In the genomic region with DNA sequence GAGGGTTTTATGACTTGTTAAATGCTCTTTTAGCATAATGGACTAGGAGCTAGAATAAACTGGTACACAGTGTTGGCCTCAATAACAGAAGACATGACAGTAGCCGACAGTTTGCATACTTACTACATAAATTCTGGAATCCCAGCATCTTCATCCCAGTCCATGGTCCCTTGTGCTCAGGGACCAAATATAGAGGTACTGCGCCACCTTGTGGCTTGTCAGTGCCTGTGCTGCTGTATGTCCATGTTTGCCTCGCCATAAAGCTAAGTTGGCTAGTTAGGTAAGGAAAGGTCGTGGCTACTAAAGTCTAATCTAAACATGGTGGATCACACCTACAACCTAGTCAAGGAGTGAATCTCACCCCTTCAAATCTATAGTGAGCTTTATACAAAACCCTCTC, we compare ENCODE assay signal across 8 mouse cellular contexts. TPM values are rescaled to one million over a fixed set of nuclear protein-coding genes. Genes with fewer than 3 reads are reported as not detected.
DNase-seq lines count a peak whose midpoint lies in the region; ATAC-seq and TF ChIP-seq lines count a peak whose summit lies in the region.

No protein-coding gene starts in this region.

- no peaks in the 10 kb centered on the region for H3K27me3 ChIP-seq in heart, embryonic 12.5 days (replicated peaks)
- no peaks in the 10 kb centered on the region for H3K27me3 ChIP-seq in liver, postnatal 0 days (ENCODE audit: insufficient read depth, low read length)
- H3K27me3 ChIP-seq in neural tube, embryonic 14.5 days (ENCODE audit: control insufficient read depth, insufficient read depth, low read length): no peaks in the 10 kb centered on the region

- TF ChIP-seq POLR2A in cortical plate, adult 2 months (IDR thresholded peaks at IDR 0.05; ENCODE audit: extremely low read depth, insufficient read depth, low read length): no peak

- 32% methylated on average over 4 of the region's 4 CpGs for WGBS in heart, embryonic 12.5 days
- 16% methylated on average over 4 of the region's 4 CpGs for WGBS in liver, postnatal 0 days (ENCODE audit: insufficient replicate concordance)
- 33% methylated on average over 4 of the region's 4 CpGs for WGBS in neural tube, embryonic 14.5 days

- TF ChIP-seq CTCF in cortical plate, adult 2 months (IDR thresholded peaks at IDR 0.05; ENCODE audit: extremely low read depth, insufficient read depth, low read length): peak; percentile 96
- TF ChIP-seq CTCF in liver, postnatal 0 days (IDR thresholded peaks at IDR 0.05; ENCODE audit: low read depth): peak; percentile 94

- no peaks in the 10 kb centered on the region for H3K9me3 ChIP-seq in heart, embryonic 12.5 days (replicated peaks)
- no peaks in the 10 kb centered on the region for H3K9me3 ChIP-seq in liver, postnatal 0 days (ENCODE audit: low read length)
- H3K9me3 ChIP-seq in neural tube, embryonic 14.5 days (ENCODE audit: control insufficient read depth, low read length): no peaks in the 10 kb centered on the region

- peak; percentile 65; the same call in 1 of the 2 replicates for ATAC-seq in heart, embryonic 12.5 days (ENCODE audit: insufficient number of reproducible peaks, low FRiP score)
- ATAC-seq in liver, postnatal 0 days: peak; percentile 69
- peak; percentile 31; the same call in 1 of the 2 replicates for ATAC-seq in neural tube, embryonic 14.5 days (ENCODE audit: low read depth)

- peak; percentile 84 for DNase-seq in CD4-positive, CD25-positive, alpha-beta regulatory T cell, adult 2 months (ENCODE audit: low read depth, low spot score)
- DNase-seq in WW6 (ENCODE audit: low read depth, low spot score): peak; percentile 20
- peak; percentile 71 for DNase-seq in kidney, postnatal 14 days
- DNase-seq in liver, postnatal 0 days: peak; percentile 72
- DNase-seq in thymus, postnatal 4 days: peak; percentile 81

- H3K4me1 ChIP-seq in cortical plate, adult 2 months (ENCODE audit: control insufficient read depth, insufficient read depth, low read length): no peaks in the 10 kb centered on the region
- H3K4me1 ChIP-seq in heart, embryonic 12.5 days (replicated peaks): peaks cover 11% of the 10 kb centered on the region; the same call in 1 of the 2 replicates
- H3K4me1 ChIP-seq in liver, postnatal 0 days (ENCODE audit: insufficient read depth): no peaks in the 10 kb centered on the region
- H3K4me1 ChIP-seq in neural tube, embryonic 14.5 days (ENCODE audit: control insufficient read depth, insufficient read depth, low read length): no peaks in the 10 kb centered on the region

- no peak for TF ChIP-seq EP300 in liver, postnatal 0 days (IDR thresholded peaks at IDR 0.05; ENCODE audit: low read depth)

- H3K4me3 ChIP-seq in cortical plate, adult 2 months (ENCODE audit: insufficient read depth, low read length): no peak overlapping the region
- no peak overlapping the region for H3K4me3 ChIP-seq in heart, embryonic 12.5 days
- H3K4me3 ChIP-seq in liver, postnatal 0 days (ENCODE audit: low read depth, low read length): no peak overlapping the region
- H3K4me3 ChIP-seq in neural tube, embryonic 14.5 days (ENCODE audit: low read depth, low read length): no peak overlapping the region

- no peak overlapping the region for H3K4me2 ChIP-seq in heart, embryonic 12.5 days
- no peak overlapping the region for H3K4me2 ChIP-seq in liver, postnatal 0 days (ENCODE audit: low read depth, low read length)
- H3K4me2 ChIP-seq in neural tube, embryonic 14.5 days (ENCODE audit: low read depth, low read length): no peak overlapping the region

- H3K9ac ChIP-seq in heart, embryonic 12.5 days: no peak overlapping the region
- H3K9ac ChIP-seq in liver, postnatal 0 days (replicated peaks): no peak overlapping the region
- H3K9ac ChIP-seq in neural tube, embryonic 14.5 days (replicated peaks; ENCODE audit: low read depth, low read length): no peak overlapping the region

- peaks cover 42% of the 10 kb centered on the region for H3K36me3 ChIP-seq in heart, embryonic 12.5 days
- peaks cover 22% of the 10 kb centered on the region for H3K36me3 ChIP-seq in liver, postnatal 0 days (replicated peaks; ENCODE audit: insufficient read depth, low read length)
- H3K36me3 ChIP-seq in neural tube, embryonic 14.5 days (ENCODE audit: control insufficient read depth, insufficient read depth, low read length): peaks cover 13% of the 10 kb centered on the region; the same call in 1 of the 2 replicates

- H3K27ac ChIP-seq in cortical plate, adult 2 months (ENCODE audit: insufficient read depth, low read length): no peak overlapping the region
- H3K27ac ChIP-seq in heart, embryonic 12.5 days (ENCODE audit: poor library complexity, severe bottlenecking): no peak overlapping the region
- no peak overlapping the region for H3K27ac ChIP-seq in liver, postnatal 0 days (ENCODE audit: low read depth)
- H3K27ac ChIP-seq in neural tube, embryonic 14.5 days (ENCODE audit: low read depth, low read length): no peak overlapping the region

RNA-seq across cellular contexts. Expression of gene Il6st, which starts 45.6 kb away (rescaled TPM):
- 23.5 and 26.8 TPM in 2 replicates for polyA plus RNA-seq in cortical plate, adult 2 months (2012; rRNA removed)
- polyA plus RNA-seq in heart, embryonic 12.5 days (2016; fragmentation: Nextera tagmentation; extraction: Ambion mirVana): 79.3 and 84.2 TPM in 2 replicates
- 7.9 and 11.7 TPM in 2 replicates for polyA plus RNA-seq in liver, postnatal 0 days (2015; fragmentation: Nextera tagmentation; extraction: Ambion mirVana)
- 21.9 and 32.3 TPM in 2 replicates for polyA plus RNA-seq in neural tube, embryonic 14.5 days (2014; fragmentation: Nextera tagmentation; extraction: Ambion mirVana)

Comparison
In these comparisons a context has a peak if more than half of its experiments do, and no peak if none do; other contexts are left out.
1. DNase-seq: peak in every context shown above with its lines; median percentile 84 in CD4-positive, CD25-positive, alpha-beta regulatory T cell, adult 2 months; 81 in thymus, postnatal 4 days; 72 in liver, postnatal 0 days; 71 in kidney, postnatal 14 days; 20 in WW6.